Mouse (Mus musculus) 3134 (cell line): ENCODE measurements around the gene Nucb2.
A peak's percentile ranks its signal among the peaks of the same experiment; 100 is the strongest.

Source experiments
- DNase-seq: peaks from one replicate; pipeline ENCODE4 v3.0.0-alpha.2; 2011; ENCODE audit warnings: low spot score; ENCODE audit not compliant: insufficient read length; ENCODE audit errors: extremely low read depth

Gene Nucb2

GRCm38 (mm10) chr7:116503879-116504817 lies at the start of gene Nucb2:
Gene Nucb2, plus strand, starts transcription at chr7:116504369.
- DNase-seq: peak; percentile 96

- DNase-seq: no peak
These were observed 47.2 kb upstream of the Nucb2 start for GRCm38 (mm10) chr7:116456964-116457363.

DNA sequence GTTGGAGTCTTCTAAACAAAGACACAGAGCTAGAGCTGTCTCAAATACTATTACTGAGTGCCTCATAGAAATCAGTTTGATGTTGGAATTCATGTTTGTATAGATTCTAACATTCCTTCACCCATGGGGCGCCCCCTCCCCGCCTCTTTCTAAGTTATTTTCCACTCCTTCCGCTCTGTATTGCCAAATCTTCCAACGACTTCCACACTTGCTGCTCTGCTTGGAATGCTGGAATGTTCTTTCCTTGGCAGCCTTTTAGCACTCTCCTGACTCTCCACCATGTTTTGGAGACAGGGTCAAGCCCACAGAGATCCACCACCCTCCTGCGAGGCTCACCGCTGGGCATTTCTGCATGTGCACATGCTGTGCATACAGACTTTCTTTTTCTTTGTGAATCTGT lies 46.8 kb upstream of the Nucb2 start:
- DNase-seq: no peak

- peak; percentile 58 for DNase-seq
These were observed 45.2 kb upstream of the Nucb2 start for GRCm38 (mm10) chr7:116458985-116459441.

GRCm38 (mm10) chr7:116462114-116462513 lies 42.1 kb upstream of the Nucb2 start:
- peak; percentile 28 for DNase-seq

GRCm38 (mm10) chr7:116475836-116476235 lies 28.3 kb upstream of the Nucb2 start:
- DNase-seq: no peak

GRCm38 (mm10) chr7:116476264-116476663 lies 27.9 kb upstream of the Nucb2 start:
- no peak for DNase-seq

GRCm38 (mm10) chr7:116483106-116483505 lies 21.1 kb upstream of the Nucb2 start:
- DNase-seq: no peak

GRCm38 (mm10) chr7:116483782-116484181 lies 20.4 kb upstream of the Nucb2 start:
- no peak for DNase-seq

DNA sequence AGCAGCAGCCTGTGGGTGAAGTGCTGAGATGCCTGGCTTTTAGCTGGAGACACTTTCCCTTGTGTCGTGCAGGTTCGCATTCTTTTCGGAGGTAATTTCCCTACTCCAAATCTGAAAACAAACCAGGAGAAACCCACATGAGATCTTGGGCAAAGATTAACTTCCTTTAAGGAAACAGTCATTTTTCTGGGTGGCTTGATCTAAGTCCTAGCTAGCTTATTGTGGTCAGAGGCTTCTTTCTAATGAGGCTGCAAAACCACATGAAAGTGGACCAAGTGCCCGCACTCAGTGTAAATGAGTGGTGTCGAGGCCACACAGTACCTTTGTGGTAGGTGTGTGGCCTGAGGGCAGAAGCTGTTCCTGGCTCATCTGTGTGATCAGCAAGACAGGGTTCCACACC lies 20.0 kb upstream of the Nucb2 start:
- no peak for DNase-seq

- DNase-seq: no peak
These were observed 19.0 kb upstream of the Nucb2 start for GRCm38 (mm10) chr7:116485062-116485601.

GRCm38 (mm10) chr7:116491113-116491512 lies 13.1 kb upstream of the Nucb2 start:
- DNase-seq: peak; percentile 70

DNA sequence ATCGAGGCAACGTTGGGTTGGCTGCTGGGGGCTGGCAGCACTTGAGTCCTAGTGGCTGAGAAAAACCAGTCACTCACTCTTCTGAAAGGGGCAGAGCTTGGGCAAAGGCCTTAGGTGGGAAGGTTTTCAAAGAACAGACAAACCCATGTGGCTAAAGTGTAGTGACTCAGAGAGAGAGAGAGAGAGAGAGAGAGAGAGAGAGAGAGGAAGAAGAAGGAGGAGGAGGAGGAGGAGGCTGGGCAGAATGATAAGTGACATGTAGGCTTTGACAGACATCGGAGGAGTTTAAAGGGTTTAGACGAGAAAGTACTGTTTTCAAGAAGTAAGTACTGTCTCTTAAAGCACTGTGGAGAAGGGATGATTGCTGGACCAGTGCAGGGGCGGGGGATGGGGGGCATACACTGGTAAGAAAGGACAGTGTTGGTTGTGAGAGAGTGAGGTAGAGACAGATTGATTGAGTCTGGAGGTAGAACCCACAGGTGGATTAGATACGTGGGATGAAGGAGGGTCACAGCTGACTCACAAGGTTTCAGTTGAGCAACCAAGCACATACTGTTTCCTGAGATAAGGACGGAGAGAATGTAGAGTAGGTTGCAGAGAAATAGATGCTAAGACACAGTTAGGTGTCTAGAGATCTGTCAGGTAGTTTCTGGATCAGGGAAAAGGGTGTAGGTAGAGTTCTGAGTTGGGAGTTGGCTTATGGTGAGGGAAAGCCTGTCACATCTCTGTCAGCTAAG lies 10.7 kb upstream of the Nucb2 start:
- no peak for DNase-seq

- DNase-seq: no peak
These were observed 9.6 kb upstream of the Nucb2 start for GRCm38 (mm10) chr7:116494618-116495017.

DNA sequence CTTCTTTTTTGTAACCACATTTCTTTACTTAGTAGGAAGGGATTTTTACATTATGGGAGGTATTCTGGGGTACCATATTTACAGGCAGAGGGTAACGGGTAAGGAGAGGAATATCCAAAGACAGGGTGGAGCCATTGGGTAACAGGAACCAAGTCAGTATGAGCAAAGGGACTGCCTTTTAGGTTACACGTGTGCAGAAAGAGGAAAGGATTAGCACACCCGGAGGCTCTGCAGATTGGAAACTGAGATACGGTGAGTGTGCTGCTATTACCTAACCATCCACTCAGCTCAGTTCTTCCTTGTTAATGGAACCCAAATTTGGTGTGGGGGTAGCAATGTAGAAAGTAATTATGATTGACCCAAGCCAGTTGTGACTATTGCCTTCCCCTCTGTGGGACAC lies 7.4 kb upstream of the Nucb2 start:
- no peak for DNase-seq

DNA sequence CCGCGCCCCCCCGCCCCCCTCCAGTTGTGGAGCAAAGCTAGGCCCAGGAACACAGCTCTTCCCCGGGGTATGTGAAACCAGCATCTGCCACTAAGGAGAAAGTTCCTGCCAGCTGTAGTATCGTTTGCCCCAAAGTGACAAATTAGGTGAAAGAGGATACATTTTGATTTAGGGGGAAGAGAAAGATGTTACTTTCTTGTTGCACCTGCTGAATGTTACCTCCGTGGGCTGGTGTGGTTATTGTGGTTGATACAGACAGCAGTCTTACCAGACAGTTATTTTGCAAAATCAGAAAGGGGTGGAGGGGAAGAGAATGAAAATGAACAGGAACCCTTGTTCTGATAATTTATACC lies 625 bp downstream of the Nucb2 start:
- no peak for DNase-seq

DNA sequence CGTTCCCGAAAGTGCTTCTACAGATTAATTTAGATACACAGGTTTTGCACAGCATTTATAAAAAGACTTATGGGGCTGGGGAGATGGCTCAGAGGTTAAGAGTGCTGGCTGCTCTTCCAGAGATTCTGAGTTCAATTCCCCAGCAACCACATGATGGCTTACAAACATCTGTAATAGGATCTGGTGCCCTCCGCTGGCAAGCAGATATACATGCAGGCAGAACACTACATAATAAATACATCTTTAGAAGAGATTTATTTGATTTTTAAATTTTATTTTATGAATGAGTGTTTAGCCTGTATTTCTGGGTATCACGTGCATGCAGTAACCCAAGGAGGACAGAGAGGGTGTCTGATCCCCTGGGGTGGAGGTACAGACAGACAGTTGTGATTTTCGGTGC lies 9.9 kb downstream of the Nucb2 start:
- no peak for DNase-seq

DNA sequence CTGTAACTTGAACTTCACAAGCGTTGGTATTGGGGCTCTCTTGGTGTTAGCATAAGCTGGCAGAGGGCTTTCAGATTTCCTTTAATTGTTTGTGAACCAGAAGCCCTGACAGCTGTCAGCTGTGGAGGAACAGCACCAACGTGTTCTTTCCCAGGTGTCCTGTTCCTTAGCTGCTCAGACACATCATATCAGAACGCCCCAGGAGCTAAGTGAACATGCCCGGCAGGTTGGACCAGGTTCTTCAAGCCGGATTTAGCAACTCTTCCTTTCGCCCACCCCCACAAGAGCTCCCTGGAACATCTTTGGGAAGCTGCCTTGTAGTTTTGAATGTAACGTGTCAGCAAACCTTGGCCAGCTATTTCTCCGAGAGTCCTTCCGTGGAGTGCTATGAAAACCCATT lies 10.4 kb downstream of the Nucb2 start:
- DNase-seq: no peak

- no peak for DNase-seq
These were observed 10.9 kb downstream of the Nucb2 start for GRCm38 (mm10) chr7:116515059-116515458.

DNA sequence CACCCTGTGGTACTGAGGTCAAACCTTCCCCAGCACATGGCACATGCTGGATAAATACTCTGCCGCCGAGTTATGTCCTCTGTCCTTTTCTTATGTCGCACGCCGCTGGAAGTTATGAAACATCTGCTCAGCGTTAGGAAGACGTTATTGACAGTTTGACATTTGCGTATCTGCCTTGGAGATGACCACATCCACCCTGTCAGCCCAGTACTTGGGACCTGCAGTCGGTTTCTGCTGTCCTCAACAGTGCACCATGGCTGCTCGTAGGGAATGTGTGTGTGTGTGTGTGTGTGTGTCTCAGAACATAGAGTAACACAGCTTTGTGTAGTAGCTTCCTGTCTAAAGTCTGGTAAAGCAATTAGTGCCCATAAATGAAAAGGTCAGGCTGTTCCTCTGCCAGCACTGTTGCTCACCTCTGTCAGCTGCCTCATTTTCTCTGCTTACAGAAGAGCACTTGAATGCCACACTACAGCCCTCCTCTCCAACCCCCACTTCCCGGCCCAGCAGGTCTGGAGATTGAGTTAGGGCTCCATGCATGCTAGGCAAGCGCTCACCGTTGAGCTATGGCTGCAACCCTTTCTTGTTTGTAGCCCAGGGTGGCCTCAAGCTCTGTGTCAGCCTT lies 11.5 kb downstream of the Nucb2 start:
- DNase-seq: no peak

- no peak for DNase-seq
These were observed 13.1 kb downstream of the Nucb2 start for GRCm38 (mm10) chr7:116517240-116517639.
